In genomic region chr6:48867158-48867557, GRCm38 (mm10) we compare ENCODE assay signal across 16 mouse cellular contexts. TPM values are rescaled to one million over a fixed set of nuclear protein-coding genes. Genes with fewer than 3 reads are reported as not detected.
A peak's percentile ranks its signal among the peaks of the same experiment; 100 is the strongest.
DNase-seq lines count a peak whose midpoint lies in the region; ATAC-seq lines count a peak whose summit lies in the region.
"Had no signal": no experiment of that assay in that cellular context is flagged by ENCODE, and none has a peak within 500 bp of the region (broad histone marks: within the 10 kb centered on the region; RNA-seq: fewer than 3 reads in every experiment).

No protein-coding gene starts in this region.

- 69% methylated on average over 4 of the region's 4 CpGs for WGBS in intestine, embryonic 15.5 days
- WGBS in intestine, embryonic 16.5 days: 67% methylated on average over 4 of the region's 4 CpGs
- WGBS in midbrain, embryonic 11.5 days: 29% methylated on average over 4 of the region's 4 CpGs

- H3K27me3 ChIP-seq in intestine, embryonic 15.5 days (replicated peaks): no peaks in the 10 kb centered on the region
- no peaks in the 10 kb centered on the region for H3K27me3 ChIP-seq in intestine, embryonic 16.5 days (replicated peaks; ENCODE audit: control insufficient read depth, insufficient read depth, low read length)
- H3K27me3 ChIP-seq in midbrain, embryonic 11.5 days (ENCODE audit: control insufficient read depth, insufficient read depth, low read length): no peaks in the 10 kb centered on the region
- H3K27me3 ChIP-seq: hindbrain, embryonic 12.5 days; liver, embryonic 15.5 days had no signal

- H3K4me1 ChIP-seq in intestine, embryonic 15.5 days (replicated peaks): 0 out of 2 replicates have a peak, but pooled peaks cover 11% of the 10 kb centered on the region
- peaks cover 17% of the 10 kb centered on the region; the same call in 1 of the 2 replicates for H3K4me1 ChIP-seq in intestine, embryonic 16.5 days (ENCODE audit: control insufficient read depth, insufficient read depth, low read length)
- peaks cover 8% of the 10 kb centered on the region for H3K4me1 ChIP-seq in midbrain, embryonic 11.5 days (ENCODE audit: control insufficient read depth, insufficient read depth, low read length)
- H3K4me1 ChIP-seq: liver, embryonic 15.5 days had no signal

- no peak for ATAC-seq in intestine, embryonic 15.5 days
- no peak for ATAC-seq in intestine, embryonic 16.5 days
- ATAC-seq in midbrain, embryonic 11.5 days (ENCODE audit: low FRiP score): peak; percentile 63
- ATAC-seq: forebrain, embryonic 14.5 days had no signal

- H3K36me3 ChIP-seq in intestine, embryonic 15.5 days: no peaks in the 10 kb centered on the region
- no peaks in the 10 kb centered on the region for H3K36me3 ChIP-seq in intestine, embryonic 16.5 days (ENCODE audit: control insufficient read depth, insufficient read depth, low read length)
- H3K36me3 ChIP-seq in midbrain, embryonic 11.5 days (ENCODE audit: control insufficient read depth, insufficient read depth, low read length): no peaks in the 10 kb centered on the region
- H3K36me3 ChIP-seq: G1E; hindbrain, embryonic 12.5 days; liver, embryonic 15.5 days had no signal

- peak; percentile 25 for DNase-seq in testis, postnatal 10 days (ENCODE audit: low spot score)
- no peak for DNase-seq in testis, postnatal 14 days (ENCODE audit: low spot score)
- DNase-seq in midbrain, embryonic 11.5 days (ENCODE audit: low spot score, missing footprints): no peak
- no peak for DNase-seq in right cerebral cortex, postnatal 36 days (ENCODE audit: low spot score in 2 of 2)
- no peak for DNase-seq in urinary bladder, postnatal 36 days (ENCODE audit: low spot score in 2 of 2)
- DNase-seq: cerebellum, postnatal 14 days; lung, postnatal 10 days; right cerebral cortex, adult 18-20 months; thymus, adult 2 months had no signal

- no peaks in the 10 kb centered on the region for H3K9me3 ChIP-seq in intestine, embryonic 15.5 days
- H3K9me3 ChIP-seq in intestine, embryonic 16.5 days (ENCODE audit: control insufficient read depth, low read length): no peaks in the 10 kb centered on the region
- H3K9me3 ChIP-seq in midbrain, embryonic 11.5 days (ENCODE audit: control insufficient read depth, low read length): no peaks in the 10 kb centered on the region
- H3K9me3 ChIP-seq: G1E; hindbrain, embryonic 12.5 days; liver, embryonic 15.5 days had no signal

- no peak overlapping the region for H3K4me2 ChIP-seq in intestine, embryonic 15.5 days (replicated peaks)
- no peak overlapping the region for H3K4me2 ChIP-seq in intestine, embryonic 16.5 days (ENCODE audit: low read depth, low read length)
- H3K4me2 ChIP-seq in midbrain, embryonic 11.5 days: no peak overlapping the region
- H3K4me2 ChIP-seq: hindbrain, embryonic 12.5 days; liver, embryonic 15.5 days had no signal

- no peak overlapping the region for H3K9ac ChIP-seq in intestine, embryonic 15.5 days
- no peak overlapping the region for H3K9ac ChIP-seq in intestine, embryonic 16.5 days (ENCODE audit: low read depth, low read length)
- H3K9ac ChIP-seq in midbrain, embryonic 11.5 days (ENCODE audit: low read length): no peak overlapping the region
- H3K9ac ChIP-seq: hindbrain, embryonic 12.5 days; liver, embryonic 15.5 days had no signal

- H3K4me3 ChIP-seq in intestine, embryonic 15.5 days (replicated peaks): no peak overlapping the region
- H3K4me3 ChIP-seq in intestine, embryonic 16.5 days (ENCODE audit: low read length): no peak overlapping the region
- H3K4me3 ChIP-seq in midbrain, embryonic 11.5 days (ENCODE audit: low read depth, low read length): no peak overlapping the region
- H3K4me3 ChIP-seq: hindbrain, embryonic 12.5 days; liver, embryonic 15.5 days; myocyte had no signal

- peak overlapping the region; percentile 14; the same call in 1 of the 2 replicates for H3K27ac ChIP-seq in intestine, embryonic 15.5 days
- no peak overlapping the region for H3K27ac ChIP-seq in intestine, embryonic 16.5 days (ENCODE audit: low read length)
- no peak overlapping the region for H3K27ac ChIP-seq in midbrain, embryonic 11.5 days (ENCODE audit: low read depth, low read length)
- H3K27ac ChIP-seq: hindbrain, embryonic 12.5 days; liver, embryonic 15.5 days had no signal

RNA-seq across cellular contexts. Expression of gene Aoc1, which starts 5.5 kb away (rescaled TPM):
- polyA plus RNA-seq in intestine, embryonic 15.5 days (2015; fragmentation: Nextera tagmentation; extraction: Ambion mirVana): 21.4 and 28.0 TPM in 2 replicates
- polyA plus RNA-seq in intestine, embryonic 16.5 days (2015; fragmentation: Nextera tagmentation; extraction: Ambion mirVana): 51.9 and 71.5 TPM in 2 replicates
- 0.10 TPM in 1 of 2 replicates, not detected in the other for polyA plus RNA-seq in midbrain, embryonic 11.5 days (2014; fragmentation: Nextera tagmentation; extraction: Ambion mirVana)
- polyA plus RNA-seq: forebrain, embryonic 14.5 days; G1E; hindbrain, embryonic 12.5 days; liver, embryonic 15.5 days; myocyte had no signal

RNA-seq across cellular contexts. Expression of gene Tmem176b, which starts 25.9 kb away (rescaled TPM):
- polyA plus RNA-seq in intestine, embryonic 15.5 days (2015; fragmentation: Nextera tagmentation; extraction: Ambion mirVana): 341 and 366 TPM in 2 replicates
- polyA plus RNA-seq in intestine, embryonic 16.5 days (2015; fragmentation: Nextera tagmentation; extraction: Ambion mirVana): 403 and 414 TPM in 2 replicates
- 54.8 and 58.8 TPM in 2 replicates for polyA plus RNA-seq in midbrain, embryonic 11.5 days (2014; fragmentation: Nextera tagmentation; extraction: Ambion mirVana)
- polyA plus RNA-seq: G1E had no signal

RNA-seq across cellular contexts. Expression of gene Tmem176a, which starts 26.4 kb away (rescaled TPM):
- polyA plus RNA-seq in intestine, embryonic 15.5 days (2015; fragmentation: Nextera tagmentation; extraction: Ambion mirVana): 140 and 159 TPM in 2 replicates
- 183 TPM in 2 replicates for polyA plus RNA-seq in intestine, embryonic 16.5 days (2015; fragmentation: Nextera tagmentation; extraction: Ambion mirVana)
- polyA plus RNA-seq in midbrain, embryonic 11.5 days (2014; fragmentation: Nextera tagmentation; extraction: Ambion mirVana): 18.9 and 19.6 TPM in 2 replicates
- polyA plus RNA-seq: G1E had no signal

Comparison
In these comparisons a context has a peak if more than half of its experiments do, and no peak if none do; other contexts are left out.
1. RNA of gene Aoc1, which starts 5.5 kb away (polyA plus RNA-seq): 51.9 to 71.5 TPM in intestine, embryonic 16.5 days and 21.4 to 28.0 TPM in intestine, embryonic 15.5 days; 0.10 TPM in midbrain, embryonic 11.5 days; every median in the first group is over 10 times any median in the second.